Mouse (Mus musculus): ENCODE data around the gene Bag1. TPM values are rescaled to one million over a fixed set of nuclear protein-coding genes. Genes with fewer than 3 reads are reported as not detected.

The Bag1 gene
- polyA plus RNA-seq, 1 experiment from 2014 or later, result 248 TPM

GRCm38 (mm10) chr4:40900612-40901011 lies 47.5 kb downstream of the Bag1 start:
- WGBS, result 96% methylated on average over 4 of the region's 4 CpGs
- H3K4me3 ChIP-seq (ENCODE audit: low read length), result no peak overlapping the region
- H3K36me3 ChIP-seq (ENCODE audit: control insufficient read depth, insufficient read depth, low read length), result no peaks in the 10 kb centered on the region
- no peaks in the 10 kb centered on the region for H3K27me3 ChIP-seq (ENCODE audit: control insufficient read depth, insufficient read depth, low read length)
- no peak overlapping the region for H3K27ac ChIP-seq (ENCODE audit: low read depth, low read length)
- no peaks in the 10 kb centered on the region for H3K9me3 ChIP-seq (ENCODE audit: control insufficient read depth, low read length)
- H3K4me2 ChIP-seq (replicated peaks; ENCODE audit: low read depth, low read length), result no peak overlapping the region
- no peak for ATAC-seq (ENCODE audit: low FRiP score, low TSS enrichment)
- H3K4me1 ChIP-seq (ENCODE audit: control insufficient read depth, insufficient read depth, low read length), result no peaks in the 10 kb centered on the region
- no peak overlapping the region for H3K9ac ChIP-seq (ENCODE audit: low read depth, low read length)

GRCm38 (mm10) chr4:40900071-40900470 lies 48.0 kb downstream of the Bag1 start:
- no peak for ATAC-seq (ENCODE audit: low FRiP score, low TSS enrichment)
- no peak overlapping the region for H3K4me2 ChIP-seq (replicated peaks; ENCODE audit: low read depth, low read length)

DNA sequence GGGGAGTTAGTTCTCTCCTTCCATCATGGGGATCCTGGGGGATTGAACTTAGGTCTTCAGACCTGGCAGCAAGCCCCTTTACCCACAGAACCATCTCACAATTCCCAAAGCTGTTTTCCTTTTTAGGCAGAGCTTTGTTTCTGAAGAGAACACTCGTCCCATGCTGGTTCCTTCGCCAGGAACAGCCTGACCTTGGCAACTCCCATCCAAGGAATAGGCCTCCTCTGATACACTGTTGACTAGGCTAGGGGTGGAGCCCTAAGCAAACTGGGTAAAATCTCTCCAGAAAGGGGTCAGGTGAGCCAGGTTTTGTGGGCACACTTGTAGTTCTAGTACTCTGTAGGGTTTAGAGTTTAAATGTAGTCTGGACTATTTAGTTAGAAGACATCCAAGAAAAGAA lies 48.8 kb downstream of the Bag1 start:
- ATAC-seq (ENCODE audit: low FRiP score, low TSS enrichment), result no peak
- WGBS, result 73% methylated on average over 2 of the region's 2 CpGs

More at GRCm38 (mm10) chr4:40900071-40900470, 48.0 kb downstream of the Bag1 start:
- Histone ChIP-seq H3K36me3 (ENCODE audit: control insufficient read depth, insufficient read depth, low read length) (no peaks in the 10 kb centered on the region), H3K9me3 (ENCODE audit: control insufficient read depth, low read length) (no peaks in the 10 kb centered on the region), H3K27ac (ENCODE audit: low read depth, low read length) (no peak overlapping the region), H3K9ac (ENCODE audit: low read depth, low read length) (no peak overlapping the region), H3K27me3 (ENCODE audit: control insufficient read depth, insufficient read depth, low read length) (no peaks in the 10 kb centered on the region), H3K4me3 (ENCODE audit: low read length) (no peak overlapping the region), H3K4me1 (ENCODE audit: control insufficient read depth, insufficient read depth, low read length) (no peaks in the 10 kb centered on the region)
- 91% methylated on average over 3 of the region's 3 CpGs for WGBS

GRCm38 (mm10) chr4:40898476-40899044 lies 49.5 kb downstream of the Bag1 start:
- no peak for ATAC-seq (ENCODE audit: low FRiP score, low TSS enrichment)
- Histone ChIP-seq H3K4me1 (ENCODE audit: control insufficient read depth, insufficient read depth, low read length) (no peaks in the 10 kb centered on the region), H3K9ac (ENCODE audit: low read depth, low read length) (no peak overlapping the region), H3K9me3 (ENCODE audit: control insufficient read depth, low read length) (no peaks in the 10 kb centered on the region), H3K27me3 (ENCODE audit: control insufficient read depth, insufficient read depth, low read length) (no peaks in the 10 kb centered on the region), H3K4me3 (ENCODE audit: low read length) (no peak overlapping the region), H3K36me3 (ENCODE audit: control insufficient read depth, insufficient read depth, low read length) (no peaks in the 10 kb centered on the region), H3K27ac (ENCODE audit: low read depth, low read length) (no peak overlapping the region), H3K4me2 (replicated peaks; ENCODE audit: low read depth, low read length) (no peak overlapping the region)
- WGBS, result 84% methylated on average over 6 of the region's 6 CpGs

More for the DNA sequence above, 48.8 kb downstream of the Bag1 start:
- Histone ChIP-seq H3K27me3 (ENCODE audit: control insufficient read depth, insufficient read depth, low read length) (no peaks in the 10 kb centered on the region), H3K27ac (ENCODE audit: low read depth, low read length) (no peak overlapping the region), H3K9me3 (ENCODE audit: control insufficient read depth, low read length) (no peaks in the 10 kb centered on the region), H3K4me3 (ENCODE audit: low read length) (no peak overlapping the region), H3K9ac (ENCODE audit: low read depth, low read length) (no peak overlapping the region), H3K4me2 (replicated peaks; ENCODE audit: low read depth, low read length) (no peak overlapping the region), H3K36me3 (ENCODE audit: control insufficient read depth, insufficient read depth, low read length) (no peaks in the 10 kb centered on the region), H3K4me1 (ENCODE audit: control insufficient read depth, insufficient read depth, low read length) (no peaks in the 10 kb centered on the region)

- no peak overlapping the region for H3K4me2 ChIP-seq (replicated peaks; ENCODE audit: low read depth, low read length)
- H3K27me3 ChIP-seq (ENCODE audit: control insufficient read depth, insufficient read depth, low read length), result no peaks in the 10 kb centered on the region
- no peaks in the 10 kb centered on the region for H3K4me1 ChIP-seq (ENCODE audit: control insufficient read depth, insufficient read depth, low read length)
- H3K9me3 ChIP-seq (ENCODE audit: control insufficient read depth, low read length), result no peaks in the 10 kb centered on the region
- H3K9ac ChIP-seq (ENCODE audit: low read depth, low read length), result no peak overlapping the region
- WGBS, result 96% methylated on average over 2 of the region's 2 CpGs
- no peak overlapping the region for H3K4me3 ChIP-seq (ENCODE audit: low read length)
- ATAC-seq (ENCODE audit: low FRiP score, low TSS enrichment), result no peak
- H3K36me3 ChIP-seq (ENCODE audit: control insufficient read depth, insufficient read depth, low read length), result no peaks in the 10 kb centered on the region
- H3K27ac ChIP-seq (ENCODE audit: low read depth, low read length), result no peak overlapping the region
Measured at GRCm38 (mm10) chr4:40895646-40896045, 52.4 kb downstream of the Bag1 start.

- H3K4me2 ChIP-seq (replicated peaks; ENCODE audit: low read depth, low read length), result no peak overlapping the region
- WGBS, result 98% methylated on average over 3 of the region's 3 CpGs
- no peak overlapping the region for H3K9ac ChIP-seq (ENCODE audit: low read depth, low read length)
- no peaks in the 10 kb centered on the region for H3K9me3 ChIP-seq (ENCODE audit: control insufficient read depth, low read length)
- no peak overlapping the region for H3K4me3 ChIP-seq (ENCODE audit: low read length)
- no peaks in the 10 kb centered on the region for H3K4me1 ChIP-seq (ENCODE audit: control insufficient read depth, insufficient read depth, low read length)
- no peak for ATAC-seq (ENCODE audit: low FRiP score, low TSS enrichment)
- H3K27me3 ChIP-seq (ENCODE audit: control insufficient read depth, insufficient read depth, low read length), result no peaks in the 10 kb centered on the region
- no peak overlapping the region for H3K27ac ChIP-seq (ENCODE audit: low read depth, low read length)
- no peaks in the 10 kb centered on the region for H3K36me3 ChIP-seq (ENCODE audit: control insufficient read depth, insufficient read depth, low read length)
Measured at GRCm38 (mm10) chr4:40895118-40895517, 53.0 kb downstream of the Bag1 start.

GRCm38 (mm10) chr4:40891206-40891605 lies 56.9 kb downstream of the Bag1 start:
- Histone ChIP-seq H3K27ac (ENCODE audit: low read depth, low read length) (no peak overlapping the region), H3K27me3 (ENCODE audit: control insufficient read depth, insufficient read depth, low read length) (no peaks in the 10 kb centered on the region), H3K4me3 (ENCODE audit: low read length) (no peak overlapping the region), H3K4me2 (replicated peaks; ENCODE audit: low read depth, low read length) (no peak overlapping the region), H3K4me1 (ENCODE audit: control insufficient read depth, insufficient read depth, low read length) (no peaks in the 10 kb centered on the region), H3K36me3 (ENCODE audit: control insufficient read depth, insufficient read depth, low read length) (no peaks in the 10 kb centered on the region), H3K9ac (ENCODE audit: low read depth, low read length) (no peak overlapping the region), H3K9me3 (ENCODE audit: control insufficient read depth, low read length) (no peaks in the 10 kb centered on the region)
- 84% methylated on average over 5 of the region's 5 CpGs for WGBS
- no peak for ATAC-seq (ENCODE audit: low FRiP score, low TSS enrichment)

DNA sequence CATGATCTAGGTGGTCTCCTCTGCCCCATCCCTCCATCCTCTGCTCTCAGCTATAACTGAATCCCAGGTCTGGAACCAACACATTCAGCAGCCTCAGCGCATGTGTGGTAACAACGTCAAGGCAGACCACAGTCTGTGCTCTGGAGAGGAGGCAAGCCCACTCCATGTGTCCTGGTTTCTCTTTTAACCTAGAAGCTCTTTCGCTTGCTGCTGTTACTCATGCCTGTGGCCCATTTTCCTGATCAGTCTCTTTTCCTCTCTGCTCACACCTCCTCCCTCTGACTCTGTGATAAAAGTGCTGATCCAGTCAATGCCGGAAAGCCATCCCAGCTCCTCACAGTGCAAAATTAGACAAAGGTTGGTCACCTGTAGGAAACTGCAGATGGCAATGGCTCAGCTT lies 58.1 kb downstream of the Bag1 start:
- ATAC-seq (ENCODE audit: low FRiP score, low TSS enrichment), result no peak
- no peak overlapping the region for H3K9ac ChIP-seq (ENCODE audit: low read depth, low read length)
- WGBS, result 90% methylated on average over 4 of the region's 4 CpGs

DNA sequence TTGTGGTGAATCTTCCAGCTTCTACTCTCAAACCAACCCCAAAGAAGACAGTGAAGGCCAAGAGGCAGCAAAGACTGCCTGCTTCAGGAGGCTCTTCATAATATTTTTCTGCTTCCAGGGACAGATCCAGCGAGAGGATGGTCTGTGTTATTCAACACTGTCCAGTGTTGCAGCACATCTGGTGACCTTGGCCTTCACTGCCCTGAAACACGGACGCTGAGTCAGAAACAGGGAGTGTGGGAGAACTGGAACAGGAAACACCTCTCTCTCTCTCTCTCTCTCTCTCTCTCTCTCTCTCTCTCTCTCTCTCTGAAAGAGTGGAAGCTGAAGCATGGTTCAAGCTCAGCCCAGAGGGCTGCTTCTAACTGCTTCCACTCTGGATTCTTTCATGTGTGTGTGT lies 58.8 kb downstream of the Bag1 start:
- 10% methylated on average over 3 of the region's 3 CpGs for WGBS

More for the DNA sequence above, 58.1 kb downstream of the Bag1 start:
- H3K4me2 ChIP-seq (replicated peaks; ENCODE audit: low read depth, low read length), result no peak overlapping the region
- no peaks in the 10 kb centered on the region for H3K36me3 ChIP-seq (ENCODE audit: control insufficient read depth, insufficient read depth, low read length)
- H3K27me3 ChIP-seq (ENCODE audit: control insufficient read depth, insufficient read depth, low read length), result no peaks in the 10 kb centered on the region
- H3K4me1 ChIP-seq (ENCODE audit: control insufficient read depth, insufficient read depth, low read length), result no peaks in the 10 kb centered on the region
- H3K9me3 ChIP-seq (ENCODE audit: control insufficient read depth, low read length), result no peaks in the 10 kb centered on the region
- H3K4me3 ChIP-seq (ENCODE audit: low read length), result no peak overlapping the region
- H3K27ac ChIP-seq (ENCODE audit: low read depth, low read length), result no peak overlapping the region

More for the DNA sequence above, 58.8 kb downstream of the Bag1 start:
- H3K4me3 ChIP-seq (ENCODE audit: low read length), result no peak overlapping the region
- H3K4me2 ChIP-seq (replicated peaks; ENCODE audit: low read depth, low read length), result no peak overlapping the region
- H3K27ac ChIP-seq (ENCODE audit: low read depth, low read length), result no peak overlapping the region
- H3K9ac ChIP-seq (ENCODE audit: low read depth, low read length), result no peak overlapping the region
- H3K9me3 ChIP-seq (ENCODE audit: control insufficient read depth, low read length), result no peaks in the 10 kb centered on the region
- H3K27me3 ChIP-seq (ENCODE audit: control insufficient read depth, insufficient read depth, low read length), result no peaks in the 10 kb centered on the region
- ATAC-seq (ENCODE audit: low FRiP score, low TSS enrichment), result no peak
- H3K36me3 ChIP-seq (ENCODE audit: control insufficient read depth, insufficient read depth, low read length), result no peaks in the 10 kb centered on the region
- H3K4me1 ChIP-seq (ENCODE audit: control insufficient read depth, insufficient read depth, low read length), result no peaks in the 10 kb centered on the region
